Mouse (Mus musculus) lung, embryonic 15.5 days (tissue): ENCODE results near the gene Ttc36. TPM values are rescaled to one million over a fixed set of nuclear protein-coding genes. Genes with fewer than 3 reads are reported as not detected.

ENCODE experiments used
- ATAC-seq: fragments of 200-750 bp; cut with Nextera tagmentation; 2 replicates; pipeline ENCODE4 v1.8.0; 2017; ENCODE audit warnings: moderate number of reproducible peaks, borderline replicate concordance; ENCODE audit not compliant: low FRiP score, low TSS enrichment; ENCODE audit errors: extremely low read depth
- H3K27ac ChIP-seq: fragments of 300-500 bp; sonication (generic); 2 replicates; pipeline ENCODE4 v1.5.1; 2015; ENCODE audit warnings: moderate library complexity, mild to moderate bottlenecking, inconsistent platforms
- H3K27me3 ChIP-seq: fragments of 300-500 bp; sonication (generic); 2 replicates; pipeline ENCODE4 v1.6.1; 2015; ENCODE audit warnings: inconsistent platforms
- H3K36me3 ChIP-seq: fragments of 300-500 bp; sonication (generic); 2 replicates; pipeline ENCODE4 v1.6.1; 2015; ENCODE audit warnings: inconsistent platforms
- H3K4me1 ChIP-seq: fragments of 300-500 bp; sonication (generic); 2 replicates; pipeline ENCODE4 v1.6.1; 2015; ENCODE audit warnings: inconsistent platforms
- H3K4me2 ChIP-seq: fragments of 300-500 bp; sonication (generic); 2 replicates; pipeline ENCODE4 v1.6.1; 2015; ENCODE audit warnings: inconsistent platforms, mild to moderate bottlenecking, moderate library complexity
- H3K4me3 ChIP-seq: fragments of 300-500 bp; sonication (generic); 2 replicates; pipeline ENCODE4 v1.5.1; 2015; ENCODE audit warnings: mild to moderate bottlenecking, inconsistent platforms
- H3K9ac ChIP-seq: fragments of 300-500 bp; sonication (generic); 2 replicates; pipeline ENCODE4 v1.6.1; 2015; ENCODE audit warnings: inconsistent platforms
- H3K9me3 ChIP-seq: fragments of 300-500 bp; sonication (generic); 2 replicates; pipeline ENCODE4 v1.6.1; 2016; ENCODE audit warnings: inconsistent platforms
- WGBS: fragments of 180-500 bp; shearing (Covaris S2); methylation state at CpG from one replicate; pipeline ENCODE4 v1.1.7; 2015; 5-methylcytosine and 5-hydroxymethylcytosine counted together
- polyA plus RNA-seq: library from polyadenylated mRNA; unstranded; fragments of >200 nt; fragmentation: Nextera tagmentation; extraction: Ambion mirVana; gene quantifications from 2 replicates; pipeline ENCODE4 v1.2.1, GENCODE M21; 2015

Ttc36 gene
- polyA plus RNA-seq, 1 experiment from 2014 or later: 1.2 TPM

- no peak for ATAC-seq
- WGBS: 90% methylated on average over 10 of the region's 10 CpGs
- H3K27me3 ChIP-seq: no peaks in the 10 kb centered on the region
- no peak overlapping the region for H3K27ac ChIP-seq
- no peaks in the 10 kb centered on the region for H3K9me3 ChIP-seq
- no peak overlapping the region for H3K4me3 ChIP-seq
- no peak overlapping the region for H3K9ac ChIP-seq
- peaks cover 70% of the 10 kb centered on the region for H3K36me3 ChIP-seq
- H3K4me1 ChIP-seq: 0 out of 2 replicates have a peak, but pooled peaks cover 3% of the 10 kb centered on the region
- no peak overlapping the region for H3K4me2 ChIP-seq
Observed at GRCm38 (mm10) chr9:44807778-44808177, 4.9 kb upstream of the Ttc36 start.

GRCm38 (mm10) chr9:44807141-44807540, 4.3 kb upstream of the Ttc36 start:
- 60% methylated on average over 5 of the region's 5 CpGs for WGBS
- H3K4me2 ChIP-seq: no peak overlapping the region
- H3K9me3 ChIP-seq: no peaks in the 10 kb centered on the region
- 0 out of 2 replicates have a peak, but pooled peaks cover 3% of the 10 kb centered on the region for H3K4me1 ChIP-seq
- no peak overlapping the region for H3K27ac ChIP-seq
- H3K4me3 ChIP-seq: no peak overlapping the region
- no peak overlapping the region for H3K9ac ChIP-seq
- no peaks in the 10 kb centered on the region for H3K27me3 ChIP-seq
- no peak for ATAC-seq
- H3K36me3 ChIP-seq: peaks cover 65% of the 10 kb centered on the region

GRCm38 (mm10) chr9:44805536-44805935, 2.7 kb upstream of the Ttc36 start:
- H3K4me2 ChIP-seq: no peak overlapping the region
- 92% methylated on average over 5 of the region's 5 CpGs for WGBS

GRCm38 (mm10) chr9:44804678-44805077, 1.8 kb upstream of the Ttc36 start:
- H3K9me3 ChIP-seq: no peaks in the 10 kb centered on the region
- H3K27ac ChIP-seq: no peak overlapping the region
- H3K27me3 ChIP-seq: peaks cover 15% of the 10 kb centered on the region
- no peak for ATAC-seq
- H3K36me3 ChIP-seq: peaks cover 44% of the 10 kb centered on the region
- no peak overlapping the region for H3K4me2 ChIP-seq
- 85% methylated on average over 10 of the region's 10 CpGs for WGBS
- no peak overlapping the region for H3K4me3 ChIP-seq
- peaks cover 5% of the 10 kb centered on the region; the same call in 1 of the 2 replicates for H3K4me1 ChIP-seq
- H3K9ac ChIP-seq: no peak overlapping the region

More at GRCm38 (mm10) chr9:44805536-44805935, 2.7 kb upstream of the Ttc36 start:
- Histone ChIP-seq H3K4me3 (no peak overlapping the region), H3K9me3 (no peaks in the 10 kb centered on the region), H3K36me3 (peaks cover 52% of the 10 kb centered on the region), H3K27ac (no peak overlapping the region), H3K9ac (no peak overlapping the region), H3K4me1 (0 out of 2 replicates have a peak, but pooled peaks cover 3% of the 10 kb centered on the region), H3K27me3 (peaks cover 11% of the 10 kb centered on the region)
- ATAC-seq: no peak

GRCm38 (mm10) chr9:44801669-44802068, 1.2 kb downstream of the Ttc36 start:
- Histone ChIP-seq H3K4me3 (no peak overlapping the region), H3K27me3 (peaks cover 32% of the 10 kb centered on the region), H3K9me3 (no peaks in the 10 kb centered on the region), H3K9ac (no peak overlapping the region), H3K4me2 (no peak overlapping the region), H3K36me3 (peaks cover 16% of the 10 kb centered on the region), H3K27ac (no peak overlapping the region), H3K4me1 (peaks cover 16% of the 10 kb centered on the region)
- 72% methylated on average over 6 of the region's 6 CpGs for WGBS
- no peak for ATAC-seq

- Histone ChIP-seq H3K4me1 (peaks cover 16% of the 10 kb centered on the region), H3K36me3 (peaks cover 5% of the 10 kb centered on the region), H3K27ac (no peak overlapping the region), H3K27me3 (peaks cover 32% of the 10 kb centered on the region), H3K4me3 (peak overlapping the region; percentile 60), H3K9ac (no peak overlapping the region), H3K4me2 (peak overlapping the region; percentile 97), H3K9me3 (no peaks in the 10 kb centered on the region)
- WGBS: 36% methylated on average over 9 of the region's 9 CpGs
- no peak for ATAC-seq
Observed at GRCm38 (mm10) chr9:44799958-44800324, 2.9 kb downstream of the Ttc36 start.

- peak; percentile 91 for ATAC-seq
- under 1% methylated on average over 65 of the region's 75 CpGs for WGBS
Observed at GRCm38 (mm10) chr9:44799102-44799957, 3.5 kb downstream of the Ttc36 start, which contains the start of gene Tmem25. Tmem25 (minus strand) TSS chr9:44799307.

GRCm38 (mm10) chr9:44798298-44798697, 4.6 kb downstream of the Ttc36 start:
- H3K27ac ChIP-seq: no peak overlapping the region
- ATAC-seq: no peak
- H3K27me3 ChIP-seq: peaks cover 32% of the 10 kb centered on the region
- H3K4me3 ChIP-seq: peak overlapping the region; percentile 60; the same call in 1 of the 2 replicates
- H3K9me3 ChIP-seq: no peaks in the 10 kb centered on the region
- WGBS: 36% methylated on average over 7 of the region's 7 CpGs
- no peak overlapping the region for H3K9ac ChIP-seq
- H3K4me2 ChIP-seq: peak overlapping the region; percentile 97
- no peaks in the 10 kb centered on the region for H3K36me3 ChIP-seq
- H3K4me1 ChIP-seq: peaks cover 13% of the 10 kb centered on the region

More at GRCm38 (mm10) chr9:44799102-44799957, 3.5 kb downstream of the Ttc36 start, which contains the start of gene Tmem25:
- peak within 1 kb of the TSS; percentile 60 for H3K4me3 ChIP-seq
- no peaks in the 10 kb centered on the region for H3K36me3 ChIP-seq
- H3K9ac ChIP-seq: peak within 1 kb of the TSS; percentile 41
- H3K4me1 ChIP-seq: peaks cover 16% of the 10 kb centered on the region
- H3K27me3 ChIP-seq: peaks cover 32% of the 10 kb centered on the region
- H3K27ac ChIP-seq: no peak within 1 kb of the TSS
- peak within 1 kb of the TSS; percentile 97 for H3K4me2 ChIP-seq
- no peaks in the 10 kb centered on the region for H3K9me3 ChIP-seq

GRCm38 (mm10) chr9:44792842-44793241, 10.0 kb downstream of the Ttc36 start:
- Histone ChIP-seq H3K27ac (no peak overlapping the region), H3K9me3 (no peaks in the 10 kb centered on the region), H3K27me3 (peaks cover 4% of the 10 kb centered on the region), H3K4me1 (no peaks in the 10 kb centered on the region), H3K9ac (no peak overlapping the region), H3K36me3 (peaks cover 43% of the 10 kb centered on the region), H3K4me2 (no peak overlapping the region), H3K4me3 (no peak overlapping the region)
- no peak for ATAC-seq
- 78% methylated on average over 9 of the region's 9 CpGs for WGBS

GRCm38 (mm10) chr9:44772750-44773651, 29.9 kb downstream of the Ttc36 start:
- no peaks in the 10 kb centered on the region for H3K9me3 ChIP-seq
- WGBS: under 1% methylated on average over 41 of the region's 41 CpGs
- ATAC-seq: peak; percentile 99
- no peaks in the 10 kb centered on the region for H3K27me3 ChIP-seq
- peak overlapping the region; percentile 78 for H3K4me2 ChIP-seq
- peak overlapping the region; percentile 76 for H3K4me3 ChIP-seq
- peak overlapping the region; percentile 81 for H3K27ac ChIP-seq
- peaks cover 12% of the 10 kb centered on the region; the same call in 1 of the 2 replicates for H3K36me3 ChIP-seq
- peak overlapping the region; percentile 84 for H3K9ac ChIP-seq
- H3K4me1 ChIP-seq: peaks cover 6% of the 10 kb centered on the region; the same call in 1 of the 2 replicates

GRCm38 (mm10) chr9:44772392-44772749, 30.5 kb downstream of the Ttc36 start:
- no peak overlapping the region; the same call in 1 of the 2 replicates for H3K4me3 ChIP-seq
- H3K4me1 ChIP-seq: peaks cover 6% of the 10 kb centered on the region; the same call in 1 of the 2 replicates
- no peak for ATAC-seq
- H3K9ac ChIP-seq: no peak overlapping the region
- H3K27ac ChIP-seq: peak overlapping the region; percentile 59; the same call in 1 of the 2 replicates
- H3K4me2 ChIP-seq: no peak overlapping the region
- H3K9me3 ChIP-seq: no peaks in the 10 kb centered on the region
- no peaks in the 10 kb centered on the region for H3K27me3 ChIP-seq
- H3K36me3 ChIP-seq: peaks cover 12% of the 10 kb centered on the region; the same call in 1 of the 2 replicates
- WGBS: 23% methylated on average over 5 of the region's 5 CpGs
